Mouse (Mus musculus): ENCODE measurements at regions not wholly inside any gene's neighbourhood (a gene's known extent, or its start where the extent isn't known, plus 50 kb on each side); places are given as distances from the start of the nearest gene placed in this dataset.

GRCm38 (mm10) chr3:149423491-149423890 is 433.1 kb upstream of the Adgrl2 start:
- TF ChIP-seq CTCF (conservative IDR thresholded peaks at IDR 0.05; ENCODE audit: low read length), result no peak
- no peak for TF ChIP-seq POU5F1 (IDR thresholded peaks at IDR 0.05; ENCODE audit: borderline replicate concordance, low read length)
